Mouse (Mus musculus) heart, postnatal 14 days (tissue): ENCODE measurements at regions not wholly inside any gene's neighbourhood (a gene's known extent, or its start where the extent isn't known, plus 50 kb on each side); places are given as distances from the start of the nearest gene placed in this dataset.

Experiments
- DNase-seq, 2 experiments: peaks; one replicate each; pipeline ENCODE4 v3.0.0; 2021 to 2022
- intact Hi-C: fragments of 180-260 bp; cut with DNase I; formaldehyde crosslinking; loops from one replicate; pipeline ENCODE4 v1.15.1; 2025

GRCm38 (mm10) chr7:68974761-68975579 lies 225.9 kb upstream of the Arrdc4 start:
- no peak for DNase-seq
- intact Hi-C loops, result no loop called here

DNA sequence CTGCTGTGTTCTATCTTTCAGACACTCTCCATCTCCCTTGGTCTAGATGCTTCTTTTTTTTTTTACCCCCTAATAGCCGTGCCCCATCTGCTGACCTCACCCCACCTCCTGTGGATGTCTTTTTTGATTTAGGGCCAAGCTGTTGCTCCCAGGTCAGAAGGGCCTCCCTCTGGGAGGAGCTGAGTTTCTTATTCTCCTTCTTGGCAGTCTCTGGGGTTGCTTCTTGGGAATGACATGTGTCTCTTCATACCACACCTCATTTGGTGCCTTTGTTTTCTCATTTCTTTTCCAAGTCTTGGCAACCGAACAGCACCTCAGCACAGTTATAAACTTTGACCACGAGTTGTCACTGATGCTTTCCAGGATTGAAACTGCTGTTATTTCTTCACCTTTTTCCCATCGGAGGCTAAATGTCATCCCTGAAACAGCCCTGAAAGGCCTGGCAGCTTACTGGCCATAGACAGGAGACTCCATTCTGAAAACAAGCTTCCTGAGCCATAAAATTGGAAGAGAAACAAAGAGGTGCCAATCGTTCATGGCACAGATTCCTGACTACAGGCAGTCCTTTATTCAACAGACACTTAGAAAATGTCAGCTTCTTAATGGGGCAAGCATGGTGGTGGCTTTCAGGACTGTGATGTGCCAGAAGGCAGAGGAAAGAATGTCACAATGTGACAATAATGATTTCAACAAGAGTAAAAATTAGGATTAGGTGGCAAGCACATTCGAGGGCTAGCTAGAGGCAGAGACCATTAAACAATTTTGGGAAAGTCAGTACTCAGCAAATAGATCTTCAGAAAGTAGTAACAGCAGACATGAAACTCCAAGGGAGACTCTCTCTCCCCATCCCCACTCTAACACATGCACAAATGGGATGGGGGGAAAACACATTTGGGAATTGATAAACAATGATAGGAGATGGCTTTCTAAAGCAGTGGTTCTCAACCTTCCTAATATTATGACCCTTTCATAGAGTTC lies 197.1 kb upstream of the Arrdc4 start:
- intact Hi-C loops, result no loop called here
- no peak for DNase-seq

DNA sequence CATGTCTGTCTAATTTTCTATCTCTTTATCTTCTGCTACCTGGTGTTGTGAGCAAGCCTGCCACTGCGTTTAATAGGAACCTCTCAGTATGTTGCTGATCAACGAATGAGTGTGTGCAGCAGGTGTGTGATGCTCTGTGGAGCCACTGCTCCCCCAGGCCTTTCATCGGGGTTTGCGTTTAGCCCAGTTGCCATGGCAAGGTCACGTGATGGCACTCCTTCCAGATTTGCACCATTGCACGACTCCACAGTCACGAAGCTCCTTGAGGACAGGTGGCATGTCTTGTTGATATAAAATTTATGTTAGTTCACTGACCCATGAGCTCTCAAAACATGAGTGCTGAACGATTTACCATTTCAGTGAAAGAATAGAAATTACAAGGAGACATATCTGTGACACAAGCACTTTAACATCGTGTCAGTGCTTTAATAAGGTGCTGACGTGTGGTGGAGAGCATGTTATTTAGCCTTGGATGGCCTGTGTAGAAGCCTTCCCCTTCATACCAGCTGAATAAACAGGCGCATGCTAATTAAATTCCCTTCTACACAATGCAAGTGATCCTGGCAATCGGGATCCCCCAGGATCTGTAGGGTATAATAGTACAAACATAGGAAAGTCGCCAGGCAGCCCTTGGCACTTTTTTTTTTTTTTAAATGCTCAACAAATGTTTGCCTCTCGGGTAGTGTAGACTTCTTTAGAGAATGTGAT lies 181.7 kb upstream of the Arrdc4 start:
- intact Hi-C loops, result no loop called here
- no peak for DNase-seq

DNA sequence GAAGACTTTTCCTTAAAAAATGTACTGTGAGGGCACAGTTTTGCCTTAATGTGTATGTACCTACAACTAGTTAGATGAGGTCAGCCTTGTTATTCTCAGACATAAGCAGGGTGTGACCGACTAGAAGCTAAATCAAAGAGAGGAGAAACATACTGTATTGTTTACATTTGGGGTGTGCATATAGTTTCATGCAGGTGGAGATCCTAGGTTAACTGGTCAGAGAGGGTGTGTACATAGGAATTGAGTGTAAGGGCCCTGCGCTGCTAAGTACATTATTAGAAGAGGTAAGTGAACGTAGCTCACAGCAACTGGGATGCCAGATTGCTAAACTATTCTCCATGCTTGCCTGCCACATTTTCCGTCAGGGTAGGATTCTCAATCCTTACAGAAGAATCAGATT lies 180.6 kb upstream of the Arrdc4 start:
- intact Hi-C loops, result no loop called here
- DNase-seq, result no peak

- intact Hi-C loops, result no loop called here
- DNase-seq, result no peak
Measured at GRCm38 (mm10) chr7:68925640-68926039, 176.6 kb upstream of the Arrdc4 start.

DNA sequence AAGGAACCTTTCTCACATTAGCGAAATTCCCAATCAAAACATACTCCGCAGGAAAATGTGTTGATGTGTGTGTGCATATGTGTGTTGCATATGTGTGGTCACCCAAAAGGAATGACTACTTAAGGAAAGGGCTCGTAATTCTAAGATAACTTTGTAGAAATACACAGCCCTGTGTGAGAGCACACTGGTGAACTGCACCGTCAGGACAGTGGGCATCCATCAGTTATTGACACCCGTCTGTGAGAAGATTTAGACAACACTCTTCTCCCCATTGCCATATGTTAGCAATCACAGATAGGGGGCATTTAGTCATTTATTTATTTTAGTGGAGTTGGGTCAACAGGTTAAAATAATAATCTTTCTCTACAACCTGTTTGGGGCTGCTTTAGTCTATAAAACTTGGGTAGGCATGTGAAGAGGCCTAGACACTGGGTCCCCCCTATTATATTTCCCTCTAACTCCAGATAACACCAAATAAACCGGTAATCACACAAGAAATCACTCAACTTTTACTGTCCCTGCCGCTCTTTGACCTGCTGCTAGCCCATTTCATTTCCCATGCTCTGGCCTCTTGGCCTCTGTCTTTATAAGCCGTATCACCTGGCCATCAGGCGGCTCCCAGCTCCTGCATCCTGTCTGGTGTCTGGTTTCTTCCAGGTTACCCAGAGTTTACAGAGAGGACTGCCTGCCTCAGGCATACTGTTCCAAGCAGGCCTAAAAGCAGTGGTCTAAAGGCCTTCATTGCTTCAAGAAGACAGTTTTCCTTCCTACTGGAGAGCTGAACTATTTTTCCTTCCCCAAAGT lies 169.8 kb upstream of the Arrdc4 start:
- intact Hi-C loops, result no loop called here
- DNase-seq, result no peak

DNA sequence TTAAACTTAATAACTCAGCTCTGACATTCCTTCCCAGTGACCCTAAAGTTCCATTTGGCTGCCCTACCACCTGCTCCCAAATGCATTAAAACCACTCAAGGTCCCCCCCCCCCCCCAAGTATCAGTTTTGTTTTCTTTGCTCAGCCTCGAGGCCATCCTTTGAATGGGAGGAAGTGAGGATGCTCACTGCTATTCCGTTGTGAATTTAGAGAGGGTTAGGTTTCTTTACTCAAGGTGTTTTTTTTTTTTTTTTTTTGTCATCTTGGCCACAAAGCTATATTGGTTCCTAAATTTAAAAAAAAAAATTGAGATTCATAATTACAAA lies 168.8 kb upstream of the Arrdc4 start:
- intact Hi-C loops, result no loop called here
- no peak for DNase-seq

GRCm38 (mm10) chr7:68917137-68917875 lies 168.3 kb upstream of the Arrdc4 start:
- no peak for DNase-seq
- intact Hi-C loops, result no loop called here

DNA sequence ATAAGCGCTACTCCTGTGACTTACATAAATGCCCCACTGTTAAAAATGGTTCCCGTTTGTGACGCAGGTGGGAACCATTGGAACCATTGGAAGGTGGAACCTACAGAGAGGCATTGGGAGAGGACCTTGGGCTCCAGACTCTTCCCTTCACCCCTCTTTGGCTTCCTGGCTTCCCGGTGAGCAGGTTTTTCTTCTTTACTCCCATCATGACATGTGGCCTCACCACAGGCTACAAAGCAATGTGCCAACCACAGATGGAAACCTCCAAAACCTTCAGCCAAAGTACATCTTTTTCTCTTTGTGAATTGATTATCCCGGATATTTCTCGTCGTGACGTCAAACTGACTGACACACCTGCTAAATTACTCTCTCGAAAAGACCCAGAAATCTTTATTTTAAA lies 166.9 kb upstream of the Arrdc4 start:
- intact Hi-C loops, result no loop called here
- no peak for DNase-seq

- no peak for DNase-seq
- intact Hi-C loops, result no loop called here
Measured at GRCm38 (mm10) chr7:68914344-68914743, 165.3 kb upstream of the Arrdc4 start.

GRCm38 (mm10) chr7:68911989-68912655 lies 163.1 kb upstream of the Arrdc4 start:
- no peak for DNase-seq
- intact Hi-C loops, result no loop called here

DNA sequence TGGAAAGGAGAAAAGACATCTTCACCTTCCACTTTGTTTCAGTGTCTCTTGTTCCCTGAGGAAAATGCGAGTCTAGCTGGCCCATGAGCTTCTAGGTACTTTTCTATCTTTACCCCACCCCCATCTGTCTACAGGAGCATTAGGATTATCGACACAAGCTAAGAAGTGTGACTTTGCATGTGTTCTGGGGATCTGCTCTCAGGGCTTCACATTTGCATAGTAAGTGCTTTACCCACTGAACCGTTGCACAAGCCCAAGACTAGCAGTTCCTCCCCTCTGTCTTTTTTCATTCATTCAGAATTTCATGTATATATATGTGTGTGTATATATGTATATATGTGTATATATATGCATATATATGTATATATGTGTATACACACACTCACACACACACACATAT lies 162.5 kb upstream of the Arrdc4 start:
- intact Hi-C loops, result no loop called here
- no peak for DNase-seq

DNA sequence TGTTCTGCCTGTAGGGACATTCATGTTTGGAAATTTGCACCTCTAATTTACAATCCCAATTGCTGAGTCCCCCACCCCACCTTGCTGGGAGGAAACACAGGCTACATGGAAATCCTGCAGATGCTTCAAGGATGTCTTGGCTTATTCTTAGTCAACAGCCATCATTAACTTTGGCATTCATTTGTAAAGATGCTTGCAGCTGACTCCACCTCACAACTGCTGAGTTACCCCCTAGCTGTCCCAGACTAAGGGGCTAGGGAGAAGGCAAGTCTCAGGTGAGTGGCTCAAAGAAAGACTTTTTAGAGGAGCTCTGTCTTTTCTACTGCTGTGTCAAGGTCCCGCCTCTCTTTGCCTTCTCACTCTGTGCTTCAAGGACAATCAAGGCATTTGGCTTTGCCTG lies 160.7 kb upstream of the Arrdc4 start:
- intact Hi-C loops, result no loop called here
- no peak for DNase-seq

DNA sequence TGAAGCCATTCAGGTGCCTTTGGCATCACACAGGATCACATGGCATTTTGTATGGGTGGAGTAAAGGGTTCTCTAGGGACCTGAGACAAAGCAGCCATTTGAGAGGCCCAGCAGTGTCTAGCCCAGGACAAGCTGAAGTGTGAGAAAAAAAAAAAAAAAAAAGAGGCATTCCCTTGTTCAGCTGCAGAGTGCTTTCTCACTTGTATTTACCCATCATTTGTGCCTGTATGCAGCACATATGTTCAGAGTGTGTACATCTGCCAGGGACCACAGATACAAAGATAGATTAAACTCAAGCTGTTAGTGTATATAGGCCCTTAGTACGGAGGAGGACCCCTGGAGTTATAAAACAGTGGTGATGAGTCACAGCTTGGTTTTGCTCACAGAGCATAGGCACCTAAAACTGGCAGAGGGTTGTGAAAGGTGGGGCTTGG lies 159.4 kb upstream of the Arrdc4 start:
- intact Hi-C loops, result no loop called here

DNA sequence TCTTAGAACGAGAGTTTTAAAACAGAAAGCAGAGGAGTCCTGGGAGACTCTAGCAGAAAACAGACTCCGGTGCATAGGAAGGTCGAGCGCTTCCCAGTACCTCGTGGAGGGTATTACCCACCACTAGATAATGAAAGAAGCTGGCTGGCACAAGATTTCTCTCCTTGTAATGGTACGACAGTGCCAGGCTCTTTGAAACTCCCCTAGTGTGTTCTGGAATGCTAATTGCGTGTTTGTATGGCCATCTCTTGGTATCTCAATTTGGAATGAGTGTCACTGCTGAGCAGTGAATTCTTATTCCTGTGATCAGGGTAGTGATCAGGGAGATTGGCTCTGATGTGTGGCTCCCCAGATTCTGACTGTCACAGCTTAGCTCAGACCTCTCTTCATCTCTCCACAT lies 158.8 kb upstream of the Arrdc4 start:
- no peak for DNase-seq
- intact Hi-C loops, result no loop called here

More for the DNA sequence above, 159.4 kb upstream of the Arrdc4 start:
- DNase-seq, result no peak

DNA sequence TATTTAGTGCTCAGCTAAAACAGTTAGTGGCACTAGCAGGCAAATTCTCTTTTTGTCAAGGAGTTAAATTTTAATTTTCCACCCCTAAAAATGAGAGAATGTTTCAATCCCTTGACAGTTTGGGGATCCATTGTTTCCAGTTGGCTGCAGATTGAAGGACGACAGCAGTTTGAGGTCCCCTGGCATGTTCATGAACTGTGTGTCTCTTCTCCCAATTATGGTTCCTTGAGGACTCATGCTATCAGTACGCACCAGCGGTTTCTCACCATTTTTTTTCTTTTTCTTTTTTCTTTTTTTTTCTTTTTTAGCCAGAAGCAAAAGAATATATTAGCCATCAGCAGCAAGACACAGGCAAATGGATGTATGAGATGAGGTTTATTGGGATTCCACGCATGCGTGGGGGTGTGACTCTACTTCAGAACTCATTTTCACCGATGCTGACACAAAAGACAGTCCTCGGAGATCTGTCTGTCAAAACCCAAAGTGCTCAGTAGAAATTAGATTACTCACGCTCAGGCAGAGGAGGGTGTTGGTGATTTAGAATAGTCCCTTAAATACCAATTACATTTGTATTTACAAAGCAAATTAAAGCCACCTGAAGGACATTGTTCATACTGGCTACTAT lies 157.8 kb upstream of the Arrdc4 start:
- no peak for DNase-seq
- intact Hi-C loops, result no loop called here

DNA sequence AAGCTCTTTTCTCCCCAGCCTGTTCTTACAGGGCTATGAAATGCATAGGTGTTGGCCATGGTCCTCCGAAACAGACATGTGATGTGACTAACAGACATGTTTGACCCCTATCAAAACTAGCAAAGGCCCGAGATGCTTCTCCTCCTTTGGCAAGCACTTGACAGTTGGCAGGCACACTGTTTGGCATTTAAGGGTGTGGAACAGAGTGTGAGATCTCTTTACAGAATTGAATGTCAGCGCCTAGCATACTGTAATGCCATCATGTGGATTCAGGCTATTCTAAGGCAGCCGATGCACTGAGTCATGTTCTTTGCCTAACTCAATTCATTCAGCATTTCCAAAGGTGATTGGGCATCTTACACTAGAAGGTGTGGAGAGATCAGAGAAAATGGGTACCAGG lies 156.8 kb upstream of the Arrdc4 start:
- intact Hi-C loops, result no loop called here
- DNase-seq, result no peak

DNA sequence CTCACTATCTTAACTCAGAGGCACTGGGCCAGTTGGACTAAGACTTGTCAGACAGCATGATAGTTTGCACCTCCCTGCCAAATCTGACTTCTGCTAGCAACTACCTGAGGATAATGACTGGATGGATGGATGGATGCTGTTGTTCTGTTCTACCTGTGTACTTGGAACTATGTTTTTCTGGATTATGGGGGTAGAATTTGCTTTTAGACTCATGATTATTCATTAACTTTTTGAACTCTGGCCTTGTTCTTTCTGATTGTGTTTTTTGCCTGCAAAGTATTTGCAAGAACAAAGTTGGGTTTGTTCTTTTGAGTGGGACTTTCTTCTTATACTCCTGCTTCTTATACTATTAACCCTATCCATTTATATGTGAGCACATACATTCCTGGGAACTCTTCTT lies 137.1 kb upstream of the Arrdc4 start:
- no peak for DNase-seq
- intact Hi-C loops, result no loop called here

GRCm38 (mm10) chr7:68873008-68873407 lies 124.0 kb upstream of the Arrdc4 start:
- no peak for DNase-seq
- intact Hi-C loops, result no loop called here
